Mouse (Mus musculus): ENCODE data around the gene Fam3b. TPM values are rescaled to one million over a fixed set of nuclear protein-coding genes. Genes with fewer than 3 reads are reported as not detected.

The Fam3b gene
- polyA plus RNA-seq, 1 experiment from 2014 or later = not detected

- no peaks in the 10 kb centered on the region for H3K9me3 ChIP-seq (ENCODE audit: control insufficient read depth, low read depth, low read length)
- no peaks in the 10 kb centered on the region for H3K4me1 ChIP-seq (ENCODE audit: control insufficient read depth, insufficient read depth, low read length)
- 81% methylated on average over 3 of the region's 3 CpGs for WGBS
- ATAC-seq (ENCODE audit: insufficient number of reproducible peaks, insufficient read depth, low FRiP score, low read depth) = no peak
- H3K36me3 ChIP-seq (ENCODE audit: control insufficient read depth, insufficient read depth, low read length) = no peaks in the 10 kb centered on the region
- H3K4me3 ChIP-seq (ENCODE audit: low read depth, low read length) = no peak overlapping the region
- H3K9ac ChIP-seq (replicated peaks; ENCODE audit: low read depth, low read length) = no peak overlapping the region
- H3K27ac ChIP-seq (ENCODE audit: low read length) = no peak overlapping the region
- H3K27me3 ChIP-seq (ENCODE audit: control insufficient read depth, insufficient read depth, low read length) = no peaks in the 10 kb centered on the region
- no peak overlapping the region for H3K4me2 ChIP-seq (replicated peaks; ENCODE audit: low read depth, low read length)
These were observed 39.0 kb downstream of the Fam3b start for GRCm38 (mm10) chr16:97475581-97475980.

GRCm38 (mm10) chr16:97474671-97475070, 39.9 kb downstream of the Fam3b start:
- no peak overlapping the region for H3K9ac ChIP-seq (replicated peaks; ENCODE audit: low read depth, low read length)
- H3K27ac ChIP-seq (ENCODE audit: low read length) = no peak overlapping the region
- H3K4me2 ChIP-seq (replicated peaks; ENCODE audit: low read depth, low read length) = no peak overlapping the region
- no peaks in the 10 kb centered on the region for H3K36me3 ChIP-seq (ENCODE audit: control insufficient read depth, insufficient read depth, low read length)
- ATAC-seq (ENCODE audit: insufficient number of reproducible peaks, insufficient read depth, low FRiP score, low read depth) = no peak
- H3K4me3 ChIP-seq (ENCODE audit: low read depth, low read length) = no peak overlapping the region
- 76% methylated on average over 2 of the region's 2 CpGs for WGBS
- no peaks in the 10 kb centered on the region for H3K9me3 ChIP-seq (ENCODE audit: control insufficient read depth, low read depth, low read length)
- H3K27me3 ChIP-seq (ENCODE audit: control insufficient read depth, insufficient read depth, low read length) = no peaks in the 10 kb centered on the region
- H3K4me1 ChIP-seq (ENCODE audit: control insufficient read depth, insufficient read depth, low read length) = no peaks in the 10 kb centered on the region

GRCm38 (mm10) chr16:97467993-97468791, 46.4 kb downstream of the Fam3b start:
- 77% methylated on average over 4 of the region's 4 CpGs for WGBS
- Histone ChIP-seq H3K9ac (replicated peaks; ENCODE audit: low read depth, low read length) (no peak overlapping the region), H3K27me3 (ENCODE audit: control insufficient read depth, insufficient read depth, low read length) (no peaks in the 10 kb centered on the region), H3K27ac (ENCODE audit: low read length) (no peak overlapping the region), H3K4me2 (replicated peaks; ENCODE audit: low read depth, low read length) (no peak overlapping the region), H3K36me3 (ENCODE audit: control insufficient read depth, insufficient read depth, low read length) (no peaks in the 10 kb centered on the region), H3K4me1 (ENCODE audit: control insufficient read depth, insufficient read depth, low read length) (no peaks in the 10 kb centered on the region), H3K4me3 (ENCODE audit: low read depth, low read length) (no peak overlapping the region), H3K9me3 (ENCODE audit: control insufficient read depth, low read depth, low read length) (no peaks in the 10 kb centered on the region)
- ATAC-seq (ENCODE audit: insufficient number of reproducible peaks, insufficient read depth, low FRiP score, low read depth) = no peak

GRCm38 (mm10) chr16:97467472-97467871, 47.1 kb downstream of the Fam3b start:
- no peaks in the 10 kb centered on the region for H3K27me3 ChIP-seq (ENCODE audit: control insufficient read depth, insufficient read depth, low read length)
- H3K4me3 ChIP-seq (ENCODE audit: low read depth, low read length) = no peak overlapping the region
- H3K9ac ChIP-seq (replicated peaks; ENCODE audit: low read depth, low read length) = no peak overlapping the region
- no peaks in the 10 kb centered on the region for H3K36me3 ChIP-seq (ENCODE audit: control insufficient read depth, insufficient read depth, low read length)
- 0 out of 2 replicates have a peak, but pooled peaks cover 3% of the 10 kb centered on the region for H3K4me1 ChIP-seq (ENCODE audit: control insufficient read depth, insufficient read depth, low read length)
- H3K4me2 ChIP-seq (replicated peaks; ENCODE audit: low read depth, low read length) = no peak overlapping the region
- no peak overlapping the region for H3K27ac ChIP-seq (ENCODE audit: low read length)
- no peak for ATAC-seq (ENCODE audit: insufficient number of reproducible peaks, insufficient read depth, low FRiP score, low read depth)
- H3K9me3 ChIP-seq (ENCODE audit: control insufficient read depth, low read depth, low read length) = no peaks in the 10 kb centered on the region
- 58% methylated on average over 3 of the region's 3 CpGs for WGBS

GRCm38 (mm10) chr16:97466182-97466957, 48.2 kb downstream of the Fam3b start:
- 0 out of 2 replicates have a peak, but pooled peaks cover 3% of the 10 kb centered on the region for H3K4me1 ChIP-seq (ENCODE audit: control insufficient read depth, insufficient read depth, low read length)
- no peak overlapping the region for H3K4me3 ChIP-seq (ENCODE audit: low read depth, low read length)
- no peaks in the 10 kb centered on the region for H3K36me3 ChIP-seq (ENCODE audit: control insufficient read depth, insufficient read depth, low read length)
- H3K27ac ChIP-seq (ENCODE audit: low read length) = no peak overlapping the region
- H3K9ac ChIP-seq (replicated peaks; ENCODE audit: low read depth, low read length) = no peak overlapping the region
- ATAC-seq (ENCODE audit: insufficient number of reproducible peaks, insufficient read depth, low FRiP score, low read depth) = no peak
- H3K9me3 ChIP-seq (ENCODE audit: control insufficient read depth, low read depth, low read length) = no peaks in the 10 kb centered on the region
- no peaks in the 10 kb centered on the region for H3K27me3 ChIP-seq (ENCODE audit: control insufficient read depth, insufficient read depth, low read length)
- H3K4me2 ChIP-seq (replicated peaks; ENCODE audit: low read depth, low read length) = no peak overlapping the region
- 52% methylated on average over 4 of the region's 4 CpGs for WGBS

- H3K27me3 ChIP-seq (ENCODE audit: control insufficient read depth, insufficient read depth, low read length) = no peaks in the 10 kb centered on the region
- H3K27ac ChIP-seq (ENCODE audit: low read length) = no peak within 1 kb of the TSS
- 0 out of 2 replicates have a peak, but pooled peaks have one; percentile 49 for ATAC-seq (ENCODE audit: insufficient number of reproducible peaks, insufficient read depth, low FRiP score, low read depth)
- H3K4me1 ChIP-seq (ENCODE audit: control insufficient read depth, insufficient read depth, low read length) = 0 out of 2 replicates have a peak, but pooled peaks cover 3% of the 10 kb centered on the region
- no peak within 1 kb of the TSS for H3K9ac ChIP-seq (replicated peaks; ENCODE audit: low read depth, low read length)
- no peak within 1 kb of the TSS for H3K4me3 ChIP-seq (ENCODE audit: low read depth, low read length)
- H3K36me3 ChIP-seq (ENCODE audit: control insufficient read depth, insufficient read depth, low read length) = no peaks in the 10 kb centered on the region
- WGBS = 32% methylated on average over 4 of the region's 4 CpGs
- H3K9me3 ChIP-seq (ENCODE audit: control insufficient read depth, low read depth, low read length) = no peaks in the 10 kb centered on the region
- H3K4me2 ChIP-seq (replicated peaks; ENCODE audit: low read depth, low read length) = no peak within 1 kb of the TSS
These were observed 52.0 kb downstream of the Fam3b start, which contains the start of gene Mx1 for GRCm38 (mm10) chr16:97462481-97463181. Gene Mx1, minus strand, starts transcription at chr16:97462907.

GRCm38 (mm10) chr16:97461271-97461670, 53.3 kb downstream of the Fam3b start:
- Histone ChIP-seq H3K4me3 (ENCODE audit: low read depth, low read length) (no peak overlapping the region), H3K9me3 (ENCODE audit: control insufficient read depth, low read depth, low read length) (no peaks in the 10 kb centered on the region), H3K27me3 (ENCODE audit: control insufficient read depth, insufficient read depth, low read length) (no peaks in the 10 kb centered on the region), H3K9ac (replicated peaks; ENCODE audit: low read depth, low read length) (no peak overlapping the region), H3K27ac (ENCODE audit: low read length) (no peak overlapping the region), H3K4me2 (replicated peaks; ENCODE audit: low read depth, low read length) (no peak overlapping the region), H3K36me3 (ENCODE audit: control insufficient read depth, insufficient read depth, low read length) (no peaks in the 10 kb centered on the region), H3K4me1 (ENCODE audit: control insufficient read depth, insufficient read depth, low read length) (0 out of 2 replicates have a peak, but pooled peaks cover 3% of the 10 kb centered on the region)
- no peak for ATAC-seq (ENCODE audit: insufficient number of reproducible peaks, insufficient read depth, low FRiP score, low read depth)
- 78% methylated on average over 2 of the region's 2 CpGs for WGBS

GRCm38 (mm10) chr16:97459831-97460230, 54.8 kb downstream of the Fam3b start:
- no peak overlapping the region for H3K9ac ChIP-seq (replicated peaks; ENCODE audit: low read depth, low read length)
- no peak overlapping the region for H3K27ac ChIP-seq (ENCODE audit: low read length)
- no peaks in the 10 kb centered on the region for H3K9me3 ChIP-seq (ENCODE audit: control insufficient read depth, low read depth, low read length)
- no peak overlapping the region for H3K4me3 ChIP-seq (ENCODE audit: low read depth, low read length)
- ATAC-seq (ENCODE audit: insufficient number of reproducible peaks, insufficient read depth, low FRiP score, low read depth) = no peak
- H3K27me3 ChIP-seq (ENCODE audit: control insufficient read depth, insufficient read depth, low read length) = no peaks in the 10 kb centered on the region
- H3K4me1 ChIP-seq (ENCODE audit: control insufficient read depth, insufficient read depth, low read length) = 0 out of 2 replicates have a peak, but pooled peaks cover 3% of the 10 kb centered on the region
- no peaks in the 10 kb centered on the region for H3K36me3 ChIP-seq (ENCODE audit: control insufficient read depth, insufficient read depth, low read length)
- WGBS = 89% methylated on average over 1 of the region's 1 CpGs
- no peak overlapping the region for H3K4me2 ChIP-seq (replicated peaks; ENCODE audit: low read depth, low read length)
